Mouse (Mus musculus) lung, postnatal 36 days (tissue): ENCODE results near the gene H2afy2.

Source experiments
- DNase-seq: peaks from one replicate; pipeline ENCODE4 v3.0.0; 2022; ENCODE audit warnings: mixed read lengths

H2afy2 gene

GRCm38 (mm10) chr10:61783621-61784251 is at the start of gene H2afy2:
Gene H2afy2 (minus strand): TSS chr10:61784147.
- DNase-seq, result peak; percentile 58

- no peak for DNase-seq
Measured at GRCm38 (mm10) chr10:61832713-61833112, 48.8 kb upstream of the H2afy2 start.

GRCm38 (mm10) chr10:61831741-61832140 is 47.8 kb upstream of the H2afy2 start:
- DNase-seq, result no peak

- no peak for DNase-seq
Measured at GRCm38 (mm10) chr10:61831251-61831650, 47.3 kb upstream of the H2afy2 start.

GRCm38 (mm10) chr10:61830817-61831216 is 46.9 kb upstream of the H2afy2 start:
- peak; percentile 9 for DNase-seq

GRCm38 (mm10) chr10:61829046-61829445 is 45.1 kb upstream of the H2afy2 start:
- no peak for DNase-seq

- no peak for DNase-seq
Measured at GRCm38 (mm10) chr10:61827950-61828936, 44.3 kb upstream of the H2afy2 start.

GRCm38 (mm10) chr10:61826753-61827435 is 42.9 kb upstream of the H2afy2 start:
- peak; percentile 12 for DNase-seq

- DNase-seq, result no peak
Measured at GRCm38 (mm10) chr10:61825979-61826752, 42.2 kb upstream of the H2afy2 start.

- DNase-seq, result no peak
Measured at GRCm38 (mm10) chr10:61825536-61825935, 41.6 kb upstream of the H2afy2 start.

- no peak for DNase-seq
Measured at GRCm38 (mm10) chr10:61823731-61824115, 39.8 kb upstream of the H2afy2 start.

GRCm38 (mm10) chr10:61822968-61823730 is 39.2 kb upstream of the H2afy2 start:
- no peak for DNase-seq

- DNase-seq, result no peak
Measured at GRCm38 (mm10) chr10:61820050-61820449, 36.1 kb upstream of the H2afy2 start.

- no peak for DNase-seq
Measured at GRCm38 (mm10) chr10:61811987-61812386, 28.0 kb upstream of the H2afy2 start.

- no peak for DNase-seq
Measured at GRCm38 (mm10) chr10:61798133-61798576, 14.2 kb upstream of the H2afy2 start.

- DNase-seq, result no peak
Measured at GRCm38 (mm10) chr10:61795458-61795857, 11.5 kb upstream of the H2afy2 start.

GRCm38 (mm10) chr10:61794971-61795370 is 11.0 kb upstream of the H2afy2 start:
- DNase-seq, result no peak

- no peak for DNase-seq
Measured at GRCm38 (mm10) chr10:61793015-61793414, 9.1 kb upstream of the H2afy2 start.

- no peak for DNase-seq
Measured at GRCm38 (mm10) chr10:61788499-61788898, 4.6 kb upstream of the H2afy2 start.

GRCm38 (mm10) chr10:61787541-61788313 is 3.8 kb upstream of the H2afy2 start:
- no peak for DNase-seq

- no peak for DNase-seq
Measured at GRCm38 (mm10) chr10:61784414-61784813, 467 bp upstream of the H2afy2 start.
